Mouse (Mus musculus) lung, postnatal 4 days (tissue): Measurements from ENCODE around the gene Fra10ac1.

Experiments used
- DNase-seq, 2 experiments: peaks; one replicate each; pipeline ENCODE4 v3.0.0; 2021

The Fra10ac1 gene

GRCm38 (mm10) chr19:38228699-38229098 lies 4.7 kb upstream of the Fra10ac1 start:
- DNase-seq = no peak

DNA sequence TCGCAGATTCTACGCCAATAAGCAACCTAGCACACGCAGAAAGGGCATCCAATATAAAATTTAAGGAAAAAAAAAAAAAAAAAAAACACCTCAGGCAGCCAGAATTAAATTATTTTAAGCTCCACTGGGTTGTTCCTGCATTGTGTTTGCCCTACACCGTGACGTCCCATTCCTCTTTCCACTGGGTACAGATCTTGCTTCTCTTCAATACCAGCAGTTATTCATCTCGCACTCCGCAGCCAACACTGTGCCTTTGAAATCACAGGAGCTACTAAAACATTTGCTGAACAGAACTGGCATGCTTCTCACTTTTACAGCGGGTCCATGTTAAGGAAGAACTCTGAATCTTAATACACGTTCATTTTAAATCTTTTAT lies 717 bp upstream of the Fra10ac1 start:
- DNase-seq = no peak

GRCm38 (mm10) chr19:38223356-38223904 lies 526 bp downstream of the Fra10ac1 start:
- DNase-seq = no peak

GRCm38 (mm10) chr19:38217696-38218095 lies 6.3 kb downstream of the Fra10ac1 start:
- no peak for DNase-seq

- no peak for DNase-seq
Measured at GRCm38 (mm10) chr19:38206669-38207068, 17.3 kb downstream of the Fra10ac1 start.

DNA sequence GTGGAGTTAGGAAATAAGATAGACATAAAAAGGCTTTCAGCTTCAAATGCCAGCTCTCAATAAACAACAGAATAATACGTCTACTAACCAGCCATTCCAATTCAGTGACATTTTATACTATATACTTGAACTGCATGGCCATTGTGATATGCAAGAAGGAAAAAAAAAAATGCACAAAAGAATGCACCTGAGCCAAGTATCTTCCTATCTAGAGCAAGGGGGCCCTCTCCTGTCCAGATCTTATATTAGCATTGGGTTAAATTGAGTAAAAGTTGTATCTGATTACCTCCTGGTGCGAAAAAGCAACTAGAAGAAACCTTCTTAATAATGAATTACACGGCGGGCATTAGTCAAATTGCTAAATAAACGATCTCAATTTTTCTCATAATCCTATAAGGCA lies 25.2 kb downstream of the Fra10ac1 start:
- no peak for DNase-seq

DNA sequence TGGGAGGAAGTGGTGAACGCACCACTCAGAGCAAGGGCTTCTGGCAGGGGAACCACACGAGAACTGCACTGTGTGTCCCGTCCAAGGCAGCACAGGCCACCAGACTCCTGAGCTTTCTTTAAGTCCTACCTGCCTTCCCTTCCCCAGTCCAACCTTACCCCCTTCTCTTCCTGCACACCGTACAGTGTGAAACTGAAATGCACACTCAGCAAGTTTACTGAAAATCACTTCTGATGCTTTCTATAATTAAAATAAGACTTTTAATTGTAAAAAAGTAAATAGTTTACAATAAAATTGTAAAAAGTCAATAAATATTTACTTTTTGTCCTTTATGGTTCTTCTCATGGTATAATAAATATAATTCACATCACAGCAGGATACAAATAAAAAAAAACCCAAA lies 28.7 kb downstream of the Fra10ac1 start:
- DNase-seq = no peak

GRCm38 (mm10) chr19:38191446-38191845 lies 32.5 kb downstream of the Fra10ac1 start:
- DNase-seq = no peak

- no peak for DNase-seq
Measured at GRCm38 (mm10) chr19:38190606-38191005, 33.4 kb downstream of the Fra10ac1 start.

DNA sequence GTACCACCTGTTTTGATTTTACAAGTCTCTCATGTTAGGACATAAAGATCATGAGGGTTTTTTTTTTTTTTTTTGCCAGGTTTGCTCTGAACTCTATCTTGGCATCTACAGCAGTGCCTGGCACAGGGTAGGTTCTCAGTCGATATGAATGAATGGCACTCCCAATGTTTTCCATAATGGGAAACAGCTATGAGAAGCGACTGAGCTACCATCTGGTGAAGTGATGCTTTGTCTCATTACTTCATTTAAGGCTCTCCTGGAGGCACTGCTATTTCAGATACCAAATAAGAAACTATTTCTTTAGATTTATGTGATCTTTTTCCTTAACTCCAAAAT lies 36.6 kb downstream of the Fra10ac1 start:
- no peak for DNase-seq

DNA sequence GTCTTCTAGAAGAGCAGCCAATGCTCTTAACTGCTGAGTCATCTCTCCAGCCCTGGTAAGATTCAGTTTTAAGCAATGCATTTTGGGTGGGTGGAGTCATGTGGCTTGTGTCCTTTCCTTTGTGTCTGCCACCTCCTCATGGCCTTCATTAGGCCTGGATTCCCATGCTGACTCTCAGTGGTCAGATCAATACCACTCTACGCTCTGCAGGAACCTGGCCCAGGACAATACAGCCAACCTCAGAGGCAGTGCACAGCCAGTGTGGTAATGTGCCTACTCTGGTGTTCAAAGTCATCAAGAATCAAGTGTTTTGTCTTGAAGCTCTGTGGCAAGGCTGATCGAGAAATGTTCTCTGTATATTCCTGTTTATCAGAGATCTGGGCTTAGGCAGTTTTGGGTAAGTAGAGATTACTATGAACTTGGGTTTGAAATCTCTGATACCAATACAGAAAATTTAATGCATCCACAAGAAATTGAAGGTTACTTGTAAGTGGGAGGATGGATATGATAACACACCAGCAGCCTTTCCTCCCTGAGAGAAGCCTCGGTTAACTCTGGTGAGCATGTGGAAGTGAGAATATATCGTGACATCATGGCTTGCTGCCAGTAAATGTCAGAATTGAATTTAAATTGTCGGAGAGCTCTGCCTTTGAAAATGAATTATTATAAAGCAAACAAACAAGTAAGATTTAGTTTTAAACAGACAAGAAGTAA lies 37.2 kb downstream of the Fra10ac1 start:
- no peak for DNase-seq

DNA sequence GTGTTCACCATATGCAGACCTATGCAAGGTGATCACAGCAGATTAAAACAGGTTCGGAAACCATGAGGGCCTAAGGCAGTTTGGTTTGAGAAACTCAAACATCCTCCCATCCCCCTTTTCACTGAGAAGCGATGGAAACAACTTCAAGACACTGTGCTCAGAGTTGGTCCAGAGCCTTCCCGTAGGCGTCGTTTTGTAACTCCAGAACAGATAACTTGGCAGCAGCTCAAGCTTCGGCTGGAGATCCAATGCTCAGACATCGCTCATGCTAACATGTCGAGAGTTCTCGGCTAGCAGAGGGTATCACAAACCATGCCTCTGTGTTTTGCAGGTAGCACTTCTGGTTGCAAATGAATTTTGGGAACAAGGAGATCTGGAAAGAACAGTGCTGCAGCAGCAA lies 44.3 kb downstream of the Fra10ac1 start:
- no peak for DNase-seq

- no peak for DNase-seq
Measured at GRCm38 (mm10) chr19:38164633-38165032, 59.3 kb downstream of the Fra10ac1 start.

GRCm38 (mm10) chr19:38161648-38162354 lies 62.2 kb downstream of the Fra10ac1 start:
- no peak for DNase-seq

- no peak for DNase-seq
Measured at GRCm38 (mm10) chr19:38156243-38156642, 67.7 kb downstream of the Fra10ac1 start.

- no peak for DNase-seq
Measured at GRCm38 (mm10) chr19:38143540-38144271, 80.2 kb downstream of the Fra10ac1 start.
